Mouse (Mus musculus): Measurements from ENCODE around the gene Ptprd.
"Not testable (repeated sequence)": the region's sequence is repeated elsewhere in the genome, so short reads cannot be mapped to it uniquely, and the experiment has no call there.

Ptprd gene

GRCm38 (mm10) chr4:76215141-76215540 lies 1996.6 kb downstream of the Ptprd start:
- in situ Hi-C loops (cut with MboI) = no loop called here

- in situ Hi-C loops (cut with MboI) = no loop called here
These were observed 2012.4 kb downstream of the Ptprd start for GRCm38 (mm10) chr4:76199321-76199720.

DNA sequence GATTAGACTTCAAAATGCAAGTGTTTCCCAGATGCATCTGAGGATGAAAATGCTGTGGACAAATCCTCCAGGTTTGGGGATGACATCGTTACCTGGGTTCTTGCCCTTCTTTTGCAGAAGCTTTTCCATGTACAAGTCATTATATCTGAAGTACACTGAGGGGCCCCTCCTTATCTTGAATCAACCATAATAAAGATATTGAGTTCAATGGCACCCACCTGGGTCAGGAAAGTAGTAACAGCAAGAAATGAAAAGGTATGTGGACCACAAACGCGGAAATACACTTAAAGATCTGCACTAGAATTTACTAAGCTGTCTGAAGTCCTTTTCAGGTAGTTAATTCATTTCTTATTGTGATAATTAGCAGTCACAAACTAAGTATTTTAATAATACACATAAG lies 2017.0 kb downstream of the Ptprd start:
- in situ Hi-C loops (cut with MboI) = no loop called here

DNA sequence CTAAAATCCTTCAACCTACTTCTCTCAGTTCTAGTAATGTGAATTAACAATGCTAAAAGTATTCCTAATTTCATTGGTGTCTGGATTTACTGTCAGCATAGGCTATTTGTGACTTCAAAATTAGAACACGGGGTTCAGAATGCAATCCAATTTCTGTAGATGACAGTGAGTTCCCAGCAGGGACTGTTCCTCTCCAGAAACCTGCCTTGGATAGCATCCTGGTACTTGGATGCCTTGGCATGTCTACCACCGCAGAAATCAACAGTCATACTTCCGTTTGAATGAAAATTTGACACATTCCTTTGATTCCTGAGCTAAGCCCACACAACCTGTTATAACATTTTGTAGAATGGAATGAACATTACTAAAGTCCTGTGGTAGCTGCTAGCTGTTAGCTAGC lies 2018.3 kb downstream of the Ptprd start:
- in situ Hi-C loops (cut with MboI) = no loop called here

DNA sequence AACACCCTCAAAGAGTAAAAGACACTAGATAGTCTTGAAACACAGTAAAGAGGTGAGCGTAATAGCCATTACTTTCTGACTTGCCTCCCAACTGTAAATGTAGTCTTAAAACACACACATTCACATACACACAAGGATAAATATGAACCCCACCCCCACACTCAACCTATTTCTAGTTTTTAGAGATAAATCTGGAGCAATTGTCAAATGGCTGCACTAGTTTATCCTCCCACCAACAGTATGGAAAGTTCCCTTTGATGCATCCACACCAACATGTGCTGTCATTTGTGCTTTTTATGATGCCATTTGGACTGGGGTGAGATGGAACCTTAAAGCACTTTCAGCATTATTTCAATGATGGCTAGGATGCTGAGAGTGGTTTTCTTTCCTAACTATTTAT lies 2019.7 kb downstream of the Ptprd start:
- in situ Hi-C loops (cut with MboI) = no loop called here

- in situ Hi-C loops (cut with MboI) = no loop called here
These were observed 2021.0 kb downstream of the Ptprd start for GRCm38 (mm10) chr4:76190788-76191187.

- in situ Hi-C loops (cut with MboI) = no loop called here
These were observed 2028.7 kb downstream of the Ptprd start for GRCm38 (mm10) chr4:76183095-76183494.

DNA sequence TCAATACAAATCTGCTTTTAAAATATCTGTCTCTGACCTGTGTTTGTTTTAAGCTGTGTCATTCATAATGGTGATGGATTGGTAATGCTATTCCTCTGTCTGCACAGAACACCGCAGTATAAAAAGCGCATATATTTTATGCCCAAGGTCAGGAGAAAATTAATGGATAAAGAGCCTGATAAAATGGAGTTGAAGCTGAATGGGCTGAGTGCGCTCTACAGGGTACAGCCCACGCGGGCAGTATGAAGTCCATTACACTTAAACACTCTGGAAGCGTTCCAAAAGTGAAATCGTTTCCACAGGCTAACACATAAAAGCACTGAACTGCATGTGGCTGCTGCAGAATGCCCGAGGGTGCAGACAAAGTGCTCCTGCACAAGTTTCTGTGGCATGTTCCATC lies 2032.3 kb downstream of the Ptprd start:
- in situ Hi-C loops (cut with MboI) = no loop called here

DNA sequence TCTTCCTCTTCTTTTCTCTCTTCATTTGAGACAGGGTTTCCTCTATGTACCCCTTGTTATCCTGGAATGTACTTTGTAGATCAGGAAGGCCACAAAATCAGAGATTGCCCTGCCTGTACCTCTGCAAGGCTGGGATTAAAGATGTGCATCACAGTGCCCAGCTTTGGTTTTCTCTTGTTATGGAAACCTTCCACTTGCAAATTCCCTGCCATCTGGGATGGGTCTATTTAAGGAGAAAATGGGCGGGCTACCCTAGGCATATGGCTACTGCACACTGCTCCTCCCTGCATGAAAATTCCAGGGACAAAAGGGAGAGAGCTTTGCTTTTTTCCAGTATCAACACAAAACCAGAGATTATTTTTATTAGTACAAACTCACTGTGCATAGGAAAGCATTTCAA lies 2036.7 kb downstream of the Ptprd start:
- in situ Hi-C loops (cut with MboI) = no loop called here

DNA sequence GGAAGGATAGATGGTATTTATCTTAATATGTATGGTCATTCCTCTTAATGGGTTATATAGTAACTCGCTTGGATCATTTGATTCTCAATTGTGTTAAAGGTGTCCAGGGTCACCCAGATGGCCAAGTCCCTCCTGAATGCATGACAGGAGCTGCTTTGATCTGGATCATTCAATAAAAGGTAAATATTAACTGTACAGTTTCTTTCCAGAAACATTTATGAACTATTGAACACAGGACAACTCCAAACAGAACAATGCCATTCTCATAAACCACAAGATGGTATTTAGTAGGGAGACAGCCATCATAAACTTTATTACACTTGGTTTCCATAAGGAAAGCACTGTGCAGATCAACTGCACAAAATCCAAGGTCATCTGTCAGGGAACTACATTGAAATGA lies 2056.0 kb downstream of the Ptprd start:
- in situ Hi-C loops (cut with MboI) = no loop called here

GRCm38 (mm10) chr4:76154190-76154589 lies 2057.6 kb downstream of the Ptprd start:
- in situ Hi-C loops (cut with MboI) = no loop called here

GRCm38 (mm10) chr4:76144925-76145324 lies 2066.8 kb downstream of the Ptprd start:
- in situ Hi-C loops (cut with MboI) = no loop called here

DNA sequence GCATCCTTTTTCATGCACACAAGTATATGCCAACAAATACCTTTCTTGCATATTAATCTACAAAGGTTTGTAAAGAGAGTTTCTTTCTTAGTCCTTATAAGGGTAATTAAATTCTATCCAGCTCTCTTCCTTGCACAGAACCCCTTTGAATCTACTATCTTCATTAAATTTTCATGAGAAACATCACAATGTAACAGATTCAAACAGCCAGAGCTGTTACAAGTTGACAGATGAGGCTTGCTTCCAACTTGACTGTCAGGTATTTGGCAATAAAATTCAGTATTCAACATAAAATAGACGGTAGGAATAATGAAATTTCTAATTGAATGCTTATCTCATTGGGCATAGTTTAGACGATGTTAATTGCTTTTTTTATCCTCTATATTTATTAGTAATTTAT lies 2067.4 kb downstream of the Ptprd start:
- in situ Hi-C loops (cut with MboI) = no loop called here

DNA sequence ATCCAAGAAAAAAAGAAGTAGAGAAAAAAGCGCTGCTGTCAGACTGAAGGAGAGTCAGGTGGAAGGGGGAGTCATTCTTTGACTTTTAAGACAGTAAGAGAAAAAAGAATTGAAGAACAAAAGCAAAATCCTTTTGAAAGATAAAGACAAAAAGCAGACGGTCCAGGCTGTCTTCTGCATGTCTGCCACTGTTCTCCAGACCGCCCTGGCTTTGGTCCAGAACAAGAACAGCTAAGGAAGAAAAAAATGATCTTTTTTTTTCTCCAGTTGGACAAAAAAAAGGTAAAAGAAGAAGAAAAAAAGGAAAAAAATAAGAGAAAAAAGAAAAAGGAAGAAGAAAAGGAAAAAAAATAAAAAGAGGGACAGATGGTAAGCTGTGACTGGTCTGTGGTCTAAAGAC lies 2073.9 kb downstream of the Ptprd start:
- in situ Hi-C loops (cut with MboI) = no loop called here

- in situ Hi-C loops (cut with MboI) = no loop called here
These were observed 2075.1 kb downstream of the Ptprd start for GRCm38 (mm10) chr4:76136625-76137024.

GRCm38 (mm10) chr4:76091845-76092244 lies 2119.9 kb downstream of the Ptprd start:
- in situ Hi-C loops (cut with MboI) = no loop called here

GRCm38 (mm10) chr4:76089866-76090265 lies 2121.9 kb downstream of the Ptprd start:
- in situ Hi-C loops (cut with MboI) = no loop called here

- in situ Hi-C loops (cut with MboI) = no loop called here
These were observed 2135.7 kb downstream of the Ptprd start for GRCm38 (mm10) chr4:76076051-76076450.

DNA sequence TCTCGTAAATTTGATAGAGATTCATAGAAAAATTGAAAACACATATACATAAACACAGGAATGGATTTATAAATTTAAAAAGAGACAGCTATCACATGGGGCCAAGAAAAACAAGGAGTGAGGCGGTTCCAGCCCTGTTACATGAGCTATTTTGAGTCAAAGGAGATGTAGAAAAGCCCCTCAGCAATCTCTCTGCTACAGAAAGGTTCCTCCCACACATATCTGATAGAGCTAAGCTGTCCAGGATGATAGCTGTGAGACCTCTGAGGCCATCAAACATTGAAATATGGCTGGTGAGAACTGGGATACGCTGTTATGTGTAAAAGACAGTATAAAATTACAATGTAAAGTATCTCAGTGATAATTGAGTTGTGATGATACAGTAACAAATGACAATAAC lies 2138.5 kb downstream of the Ptprd start:
- in situ Hi-C loops (cut with MboI) = no loop called here

DNA sequence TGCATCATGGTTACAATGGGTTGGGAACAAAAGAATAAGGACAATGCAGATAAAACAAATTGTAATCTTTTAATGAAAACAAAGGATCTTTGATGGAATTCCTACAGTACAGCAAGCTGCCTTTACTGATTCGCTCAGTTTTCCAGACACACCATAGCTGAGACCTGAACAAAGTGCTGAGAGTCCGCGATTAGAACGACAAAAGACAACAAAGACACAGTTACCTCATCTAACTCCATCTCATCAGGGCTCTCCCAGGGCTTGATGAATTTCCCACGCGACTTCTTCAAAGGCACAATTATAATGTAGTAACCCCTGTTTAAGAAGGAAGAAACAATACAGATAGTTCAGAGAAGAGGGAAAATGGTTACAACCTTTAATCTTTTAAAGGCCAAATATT lies 2140.0 kb downstream of the Ptprd start:
- in situ Hi-C loops (cut with MboI) = no loop called here

DNA sequence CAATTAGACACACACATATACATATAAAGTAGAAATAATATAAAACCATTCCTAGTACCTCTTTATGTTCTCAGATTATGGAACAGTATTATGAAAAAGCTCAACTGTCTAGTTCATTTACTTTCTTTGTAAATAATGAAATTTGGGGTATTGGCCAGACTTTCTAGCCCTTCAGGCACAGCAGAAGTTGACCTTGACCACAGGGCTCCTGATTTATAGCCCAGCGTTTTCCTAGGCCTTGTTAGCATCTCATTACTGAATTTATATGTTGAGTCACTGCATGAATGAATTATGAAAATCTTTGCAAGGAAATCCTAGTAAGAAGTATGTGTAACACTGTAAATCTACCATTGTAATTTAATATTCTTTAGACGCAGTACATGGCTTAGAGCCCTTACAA lies 2154.9 kb downstream of the Ptprd start:
- in situ Hi-C loops (cut with MboI) = no loop called here

- in situ Hi-C loops (cut with MboI) = no loop called here
These were observed 2166.1 kb downstream of the Ptprd start for GRCm38 (mm10) chr4:76045650-76046049.

DNA sequence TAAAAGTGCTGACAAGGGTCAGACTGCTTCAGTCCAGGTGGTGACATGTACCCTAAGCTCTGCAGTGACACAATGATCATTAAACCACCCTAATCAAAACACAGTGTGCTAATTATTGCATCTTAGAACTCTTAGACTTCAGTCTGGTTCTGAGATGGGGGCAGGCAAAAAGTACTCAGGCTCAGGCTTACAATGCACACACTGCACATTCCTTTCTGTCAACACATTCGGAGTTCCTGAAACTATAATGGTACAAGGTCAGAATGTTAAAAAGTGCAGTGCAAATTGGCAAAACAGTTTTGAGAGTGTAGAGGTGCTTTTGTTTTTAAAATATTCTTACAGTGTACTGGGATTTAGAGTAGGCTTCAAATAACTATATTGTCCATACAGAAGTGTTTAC lies 2167.0 kb downstream of the Ptprd start:
- in situ Hi-C loops (cut with MboI) = no loop called here

GRCm38 (mm10) chr4:76037178-76037577 lies 2174.6 kb downstream of the Ptprd start:
- in situ Hi-C loops (cut with MboI) = not testable (repeated sequence)
